Mouse (Mus musculus) liver, adult 2 months (tissue): ENCODE measurements around the gene Msantd1. TPM values are rescaled to one million over a fixed set of nuclear protein-coding genes. Genes with fewer than 3 reads are reported as not detected.

Source experiments
- DNase-seq: peaks from one replicate; pipeline ENCODE4 v3.0.0-alpha.2; 2011; ENCODE audit warnings: low read depth, low spot score; ENCODE audit errors: extremely low read depth
- H3K27ac ChIP-seq: fragments of 200-500 bp; replicated peaks from 2 replicates; pipeline ENCODE4 v1.5.1; 2012; ENCODE audit warnings: low read depth, mild to moderate bottlenecking, control low read depth, inconsistent platforms, low read length; ENCODE audit not compliant: insufficient read depth
- H3K27me3 ChIP-seq: fragments of 200-500 bp; 2 replicates; pipeline ENCODE4 v1.6.1; 2012; ENCODE audit warnings: mild to moderate bottlenecking, moderate library complexity, low read length, inconsistent platforms; ENCODE audit not compliant: control insufficient read depth, insufficient read depth
- H3K36me3 ChIP-seq: fragments of 200-500 bp; 2 replicates; pipeline ENCODE4 v1.6.1; 2012; ENCODE audit warnings: low read length, inconsistent platforms; ENCODE audit not compliant: control insufficient read depth, insufficient read depth
- H3K4me1 ChIP-seq: fragments of 200-500 bp; 2 replicates; pipeline ENCODE4 v1.6.1; 2011; ENCODE audit warnings: low read length; ENCODE audit not compliant: control insufficient read depth, insufficient read depth
- H3K4me3 ChIP-seq: fragments of 200-500 bp; 2 replicates; pipeline ENCODE4 v1.5.1; 2011; ENCODE audit warnings: low read depth, mild to moderate bottlenecking, control low read depth, low read length, moderate library complexity; ENCODE audit not compliant: insufficient read depth
- H3K79me2 ChIP-seq: fragments of 200-500 bp; 2 replicates; pipeline ENCODE4 v1.6.1; 2012; ENCODE audit warnings: inconsistent platforms, mild to moderate bottlenecking, low read length, moderate library complexity; ENCODE audit not compliant: control insufficient read depth, insufficient read depth
- H3K9ac ChIP-seq: fragments of 200-500 bp; 2 replicates; pipeline ENCODE4 v1.6.1; 2012; ENCODE audit warnings: low read depth, mild to moderate bottlenecking, control low read depth, inconsistent platforms, low read length
- CTCF ChIP-seq: fragments of 200-500 bp; IDR thresholded peaks from 2 replicates; pipeline ENCODE4 v1.5.1; 2011; ENCODE audit warnings: low read depth, low read length, control low read depth
- POLR2A ChIP-seq: fragments of 200-500 bp; IDR thresholded peaks from 2 replicates; pipeline ENCODE4 v1.6.1; 2011; ENCODE audit warnings: low read length, control low read depth; ENCODE audit not compliant: insufficient read depth; ENCODE audit errors: extremely low read depth
- WGBS: fragments of 180-500 bp; shearing (Covaris S2); methylation state at CpG from one replicate; pipeline ENCODE4 v1.1.7; 2018; 5-methylcytosine and 5-hydroxymethylcytosine counted together
- polyA plus RNA-seq: library from polyadenylated mRNA; depleted of rRNA; stranded (reverse); fragments of >200 nt; gene quantifications from 2 replicates; pipeline ENCODE4 v1.2.3, GENCODE M21; 2012
- total RNA-seq: library from RNA; depleted of rRNA; stranded (reverse); fragments of >200 nt; gene quantifications from 2 replicates; pipeline ENCODE4 v1.2.3, GENCODE M21; 2014

The Msantd1 gene
- total and polyA plus RNA-seq, 2 experiments, result 0.37 to 0.92 TPM

DNA sequence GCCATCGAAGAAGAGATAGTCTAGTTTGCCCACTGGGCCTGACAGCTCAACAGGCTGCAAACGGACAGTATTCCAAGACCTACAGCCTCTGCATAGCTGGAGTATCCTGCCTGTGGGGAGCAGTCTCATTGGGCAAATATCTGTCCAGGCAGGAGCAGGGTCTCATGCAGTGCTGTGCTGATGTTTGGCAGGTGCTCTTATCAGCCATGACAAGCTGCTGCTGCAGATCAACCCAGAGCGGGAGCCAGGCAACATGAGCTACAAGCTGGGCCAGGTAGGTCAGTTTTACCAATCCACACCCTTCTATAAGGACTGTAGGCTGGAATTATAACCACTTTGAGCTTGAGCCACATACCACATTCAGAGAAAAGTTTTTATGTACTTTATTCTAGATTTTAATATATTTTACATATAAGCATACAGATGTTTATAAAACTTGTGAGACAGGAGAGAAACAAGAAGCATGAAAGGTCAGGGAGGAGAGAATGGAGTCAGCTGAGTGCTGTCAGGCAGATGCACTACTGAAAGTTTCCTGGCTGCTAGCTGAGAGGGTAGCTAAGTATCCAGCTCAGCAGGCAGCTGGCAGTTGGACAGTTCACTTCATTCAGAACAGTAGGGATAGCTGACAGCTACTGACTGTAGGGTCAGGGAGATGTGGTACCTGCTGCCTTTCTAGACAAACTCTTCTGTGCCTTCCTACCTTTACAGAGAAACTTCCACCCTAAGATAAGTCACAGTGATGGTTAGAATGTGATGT, 10.9 kb upstream of the Msantd1 start:
- 91% methylated on average over 3 of the region's 3 CpGs for WGBS
- H3K9ac ChIP-seq, result no peak overlapping the region
- no peak for TF ChIP-seq CTCF
- no peak for TF ChIP-seq POLR2A
- DNase-seq, result no peak
- H3K79me2 ChIP-seq, result no peaks in the 10 kb centered on the region
- no peaks in the 10 kb centered on the region for H3K4me1 ChIP-seq
- H3K36me3 ChIP-seq, result peaks cover 61% of the 10 kb centered on the region
- H3K27me3 ChIP-seq, result no peaks in the 10 kb centered on the region
- H3K4me3 ChIP-seq, result no peak overlapping the region
- H3K27ac ChIP-seq, result no peak overlapping the region

DNA sequence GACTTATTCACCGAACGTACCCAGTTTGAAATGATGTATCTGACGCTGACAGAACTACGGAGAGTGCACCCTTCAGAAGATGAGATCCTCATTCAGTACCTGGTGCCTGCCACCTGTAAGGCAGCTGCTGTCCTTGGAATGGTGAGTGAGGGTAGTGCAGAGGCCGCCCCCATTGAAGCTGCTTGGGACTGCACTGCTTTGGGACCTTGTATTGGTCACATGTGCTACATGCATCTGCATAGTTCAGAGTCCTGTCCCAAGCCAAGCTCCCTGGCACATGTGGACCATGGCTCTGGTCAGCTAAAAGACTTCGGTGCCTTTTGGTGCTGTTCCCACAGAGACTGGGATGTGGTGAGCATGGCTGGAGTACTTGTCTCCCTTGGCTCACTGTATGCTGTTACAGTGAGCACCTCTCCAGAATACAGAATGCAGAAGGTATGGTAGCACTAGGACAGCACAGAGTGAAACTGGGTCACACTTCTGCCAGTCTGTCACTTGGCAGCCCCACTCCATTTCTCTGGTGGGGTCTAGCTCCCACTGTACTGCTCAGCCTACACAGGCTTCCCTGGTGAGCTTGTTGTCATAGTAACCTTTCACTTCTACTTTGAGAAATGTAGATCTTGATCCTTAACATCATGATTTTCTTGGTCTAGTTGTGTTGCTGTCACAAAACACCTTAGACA, 7.9 kb upstream of the Msantd1 start:
- no peak overlapping the region for H3K4me3 ChIP-seq
- TF ChIP-seq POLR2A (no peak), CTCF (no peak)
- WGBS, result 94% methylated on average over 6 of the region's 6 CpGs
- no peaks in the 10 kb centered on the region for H3K79me2 ChIP-seq
- no peak for DNase-seq
- no peaks in the 10 kb centered on the region for H3K4me1 ChIP-seq
- no peaks in the 10 kb centered on the region for H3K27me3 ChIP-seq
- peaks cover 64% of the 10 kb centered on the region for H3K36me3 ChIP-seq
- no peak overlapping the region for H3K9ac ChIP-seq
- H3K27ac ChIP-seq, result no peak overlapping the region

DNA sequence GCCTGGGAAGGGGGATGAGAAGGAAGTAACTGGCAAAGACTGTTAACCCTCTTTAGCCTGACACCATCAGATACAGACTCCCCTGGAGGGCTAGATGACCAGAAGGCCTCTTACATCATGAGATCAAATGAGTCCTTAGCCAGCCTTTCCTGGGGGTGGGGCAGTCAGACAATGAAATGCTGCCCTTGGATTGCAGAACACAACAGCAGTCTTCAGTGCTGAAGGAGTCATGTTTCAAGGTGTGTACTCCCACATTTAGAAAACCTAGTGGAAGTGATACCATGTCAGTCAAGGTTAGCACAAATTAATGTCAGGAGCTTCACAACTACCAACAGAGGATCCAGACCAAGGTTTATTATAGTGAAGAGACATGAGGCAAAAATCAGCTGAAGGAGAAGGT, 5.4 kb upstream of the Msantd1 start:
- no peak overlapping the region for H3K27ac ChIP-seq
- no peak overlapping the region for H3K4me3 ChIP-seq
- no peaks in the 10 kb centered on the region for H3K4me1 ChIP-seq
- H3K27me3 ChIP-seq, result no peaks in the 10 kb centered on the region
- H3K36me3 ChIP-seq, result peaks cover 59% of the 10 kb centered on the region
- no peaks in the 10 kb centered on the region for H3K79me2 ChIP-seq
- no peak for TF ChIP-seq CTCF
- no peak for TF ChIP-seq POLR2A
- no peak for DNase-seq
- no peak overlapping the region for H3K9ac ChIP-seq

DNA sequence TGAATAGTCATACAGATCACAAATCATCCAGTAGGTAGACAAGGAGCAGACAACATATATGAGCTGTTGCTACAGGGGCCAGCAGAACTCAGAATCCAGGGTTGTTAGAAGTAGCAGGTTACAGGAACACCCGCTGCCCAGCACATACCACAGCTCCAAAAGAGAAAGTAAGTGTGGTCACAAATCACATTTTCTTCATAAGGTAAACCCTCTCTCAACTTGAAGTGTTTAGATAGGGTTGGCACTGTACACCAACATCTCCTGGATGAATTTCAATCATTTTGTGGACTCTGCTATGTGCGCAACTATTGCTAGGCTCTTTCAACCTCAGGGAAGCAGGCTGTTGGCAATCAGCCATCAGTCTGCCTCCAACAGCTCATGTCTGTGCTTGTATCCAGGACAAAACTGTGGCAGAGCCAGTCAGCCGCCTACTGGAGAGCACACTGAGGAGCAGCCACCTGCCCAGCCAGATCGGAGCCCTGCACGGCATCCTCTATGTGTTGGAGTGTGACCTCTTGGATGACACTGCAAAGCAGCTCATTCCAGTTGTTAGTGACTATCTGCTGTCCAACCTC, 4.9 kb upstream of the Msantd1 start:
- H3K36me3 ChIP-seq, result peaks cover 56% of the 10 kb centered on the region
- 49% methylated on average over 5 of the region's 5 CpGs for WGBS
- TF ChIP-seq CTCF (no peak), POLR2A (no peak)
- H3K27me3 ChIP-seq, result no peaks in the 10 kb centered on the region
- no peaks in the 10 kb centered on the region for H3K4me1 ChIP-seq
- DNase-seq, result peak; percentile 73
- no peak overlapping the region for H3K4me3 ChIP-seq
- no peak overlapping the region for H3K9ac ChIP-seq
- no peak overlapping the region for H3K27ac ChIP-seq
- no peaks in the 10 kb centered on the region for H3K79me2 ChIP-seq

DNA sequence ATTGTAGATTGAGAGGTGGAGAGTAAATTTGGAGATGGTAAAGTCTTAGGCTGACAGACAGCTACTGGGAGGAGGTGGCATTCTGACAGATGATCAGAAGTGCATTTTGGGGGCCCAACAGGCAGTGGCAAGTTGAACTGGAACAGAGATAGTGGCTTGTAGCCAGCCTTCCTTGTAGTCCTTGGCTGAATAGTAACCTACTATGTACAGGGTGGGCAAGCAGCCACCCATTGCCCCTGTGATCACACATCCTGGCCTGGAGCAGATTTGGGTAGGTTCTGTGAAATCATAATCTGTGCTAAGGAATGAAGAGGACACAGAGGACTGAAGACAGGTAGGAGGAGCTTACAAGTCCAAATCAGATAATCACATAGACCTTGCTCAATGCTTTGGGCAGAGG, 3.4 kb upstream of the Msantd1 start:
- no peak overlapping the region for H3K9ac ChIP-seq
- H3K27me3 ChIP-seq, result no peaks in the 10 kb centered on the region
- H3K4me3 ChIP-seq, result no peak overlapping the region
- no peak for DNase-seq
- H3K4me1 ChIP-seq, result no peaks in the 10 kb centered on the region
- TF ChIP-seq CTCF (no peak), POLR2A (no peak)
- H3K36me3 ChIP-seq, result peaks cover 43% of the 10 kb centered on the region
- no peak overlapping the region for H3K27ac ChIP-seq
- H3K79me2 ChIP-seq, result no peaks in the 10 kb centered on the region

DNA sequence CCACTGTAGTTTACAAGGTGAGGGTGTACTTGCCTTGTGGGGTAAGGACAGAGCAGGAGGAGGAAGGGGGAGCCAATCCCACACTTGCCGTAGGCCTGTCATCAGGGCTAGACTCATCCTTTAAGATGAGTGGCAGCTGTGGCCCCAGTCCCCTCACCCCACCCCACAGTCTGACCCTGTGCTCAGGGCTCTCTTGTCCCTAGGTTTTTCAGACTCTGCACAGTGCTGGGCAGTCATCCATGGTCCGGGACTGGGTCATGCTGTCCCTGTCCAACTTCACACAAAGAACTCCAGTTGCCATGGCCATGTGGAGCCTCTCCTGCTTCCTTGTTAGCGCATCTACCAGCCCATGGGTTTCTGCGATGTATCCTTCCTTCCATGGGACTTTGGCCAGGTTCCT, 582 bp upstream of the Msantd1 start:
- no peaks in the 10 kb centered on the region for H3K4me1 ChIP-seq
- no peak for DNase-seq
- H3K9ac ChIP-seq, result no peak overlapping the region
- no peaks in the 10 kb centered on the region for H3K27me3 ChIP-seq
- H3K27ac ChIP-seq, result no peak overlapping the region
- TF ChIP-seq POLR2A, result no peak
- no peak for TF ChIP-seq CTCF
- WGBS, result 97% methylated on average over 4 of the region's 4 CpGs
- H3K79me2 ChIP-seq, result no peaks in the 10 kb centered on the region
- peaks cover 24% of the 10 kb centered on the region for H3K36me3 ChIP-seq
- H3K4me3 ChIP-seq, result no peak overlapping the region
